Mouse (Mus musculus) thymus, adult 2 months (tissue): Measurements from ENCODE around the gene Alg3.

Source experiments
- CTCF ChIP-seq: fragments of 200-500 bp; IDR thresholded peaks from 2 replicates; pipeline ENCODE4 v1.5.1; 2012; ENCODE audit warnings: mild to moderate bottlenecking, control low read depth, low read length, moderate library complexity, borderline replicate concordance; ENCODE audit not compliant: control insufficient read depth, poor library complexity, insufficient read depth; ENCODE audit errors: extremely low read depth
- POLR2A ChIP-seq: fragments of 200-500 bp; IDR thresholded peaks from 2 replicates; pipeline ENCODE4 v1.6.1; 2012; ENCODE audit warnings: mild to moderate bottlenecking, low read length, control low read depth, moderate library complexity; ENCODE audit not compliant: control insufficient read depth, poor library complexity, insufficient read depth; ENCODE audit errors: extremely low read depth

DNA sequence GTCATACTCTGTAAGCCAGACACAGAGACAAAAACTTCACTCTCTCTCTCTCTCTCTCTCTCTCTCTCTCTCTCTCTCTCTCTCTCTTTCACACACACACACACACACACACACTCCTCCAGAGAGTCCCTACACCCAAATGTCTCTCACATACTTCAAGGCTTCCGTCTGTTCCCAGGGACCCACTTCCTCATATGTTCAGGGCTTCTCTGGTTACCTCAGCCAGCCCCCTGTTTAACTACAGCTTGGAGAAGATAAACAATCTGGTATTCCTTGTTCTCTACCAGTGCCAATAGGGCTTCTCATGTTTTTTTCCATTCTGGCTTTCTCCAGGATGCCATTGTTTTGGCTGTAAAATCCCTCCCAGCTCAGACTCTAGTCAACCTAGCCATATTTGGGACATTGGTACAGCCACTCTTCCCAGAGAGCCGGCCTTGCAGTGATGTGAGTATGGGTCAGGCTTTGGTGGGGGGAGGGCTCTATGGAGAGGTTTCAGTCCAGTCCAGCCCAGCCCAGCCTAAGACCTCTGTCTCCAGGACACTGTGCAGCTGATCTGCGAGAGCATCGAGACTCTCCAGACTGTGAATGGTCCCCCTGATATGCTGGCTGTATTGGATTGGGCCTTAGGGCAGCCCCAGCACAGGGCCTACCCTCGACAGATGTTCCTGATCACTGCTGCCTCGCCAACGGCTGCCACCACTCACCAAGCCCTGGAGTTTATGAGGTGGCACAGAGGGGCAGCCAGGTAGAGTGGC is 14.7 kb downstream of the Alg3 start:
- TF ChIP-seq CTCF (no peak), POLR2A (no peak)
